Mouse (Mus musculus) lung, adult 2 months (tissue): ENCODE data around the gene Vac14.

Experiments
- CTCF ChIP-seq: fragments of 200-500 bp; IDR thresholded peaks from 2 replicates; pipeline ENCODE4 v1.5.1; 2011; ENCODE audit warnings: mild to moderate bottlenecking, low read length, control low read depth; ENCODE audit not compliant: insufficient read depth
- POLR2A ChIP-seq: fragments of 200-500 bp; IDR thresholded peaks from 2 replicates; pipeline ENCODE4 v1.6.1; 2011; ENCODE audit warnings: low read depth, mild to moderate bottlenecking, control low read depth, low read length, borderline replicate concordance; ENCODE audit errors: extremely low read depth

GRCm38 (mm10) chr8:110687726-110688125, 69.3 kb downstream of the Vac14 start:
- 0 out of 2 replicates have a peak, but pooled peaks have one; percentile 10 for TF ChIP-seq POLR2A
- no peak for TF ChIP-seq CTCF
